Mouse (Mus musculus) forebrain, postnatal 0 days (tissue): ENCODE results near the gene Adgrl3. TPM values are rescaled to one million over a fixed set of nuclear protein-coding genes. Genes with fewer than 3 reads are reported as not detected.

Experiments used
- ATAC-seq: fragments of 200-750 bp; cut with Nextera tagmentation; 2 replicates; pipeline ENCODE4 v1.8.0; 2017; ENCODE audit warnings: mild to moderate bottlenecking, moderate library complexity
- DNase-seq: peaks from one replicate; pipeline ENCODE4 v3.0.0-alpha.2; 2015
- H3K27ac ChIP-seq: fragments of 300-500 bp; sonication (generic); 2 replicates; pipeline ENCODE4 v1.5.1; 2014; ENCODE audit warnings: low read depth, mild to moderate bottlenecking, antibody characterized with exemption, low read length, moderate library complexity, mixed read lengths
- H3K27me3 ChIP-seq: fragments of 300-500 bp; sonication (generic); 2 replicates; pipeline ENCODE4 v1.6.1; 2014; ENCODE audit warnings: mild to moderate bottlenecking, low read length, mixed read lengths; ENCODE audit not compliant: insufficient read depth
- H3K36me3 ChIP-seq: fragments of 300-500 bp; sonication (generic); 2 replicates; pipeline ENCODE4 v1.6.1; 2014; ENCODE audit warnings: mild to moderate bottlenecking, moderate library complexity; ENCODE audit not compliant: insufficient read depth
- H3K4me1 ChIP-seq: fragments of 300-500 bp; sonication (generic); 2 replicates; pipeline ENCODE4 v1.6.1; 2014; ENCODE audit warnings: antibody characterized with exemption; ENCODE audit not compliant: insufficient read depth
- H3K4me2 ChIP-seq: fragments of 300-500 bp; sonication (generic); 2 replicates; pipeline ENCODE4 v1.6.1; 2014; ENCODE audit warnings: low read depth, mild to moderate bottlenecking, moderate library complexity
- H3K4me3 ChIP-seq: fragments of 300-500 bp; sonication (generic); 2 replicates; pipeline ENCODE4 v1.5.1; 2014; ENCODE audit warnings: low read depth, low read length, mixed read lengths
- H3K9ac ChIP-seq: fragments of 300-500 bp; sonication (generic); 2 replicates; pipeline ENCODE4 v1.6.1; 2014; ENCODE audit warnings: mild to moderate bottlenecking
- H3K9me3 ChIP-seq: fragments of 300-500 bp; sonication (generic); 2 replicates; pipeline ENCODE4 v1.6.1; 2016; ENCODE audit warnings: low read length
- CTCF ChIP-seq: sonication (generic); IDR thresholded peaks from 2 replicates; pipeline ENCODE4 v1.5.1; 2016; ENCODE audit warnings: antibody characterized with exemption, control low read depth, low read depth
- WGBS: fragments of 180-500 bp; shearing (Covaris S2); extraction: QIAGEN DNeasy Blood & Tissue Kit; methylation state at CpG from one replicate; pipeline ENCODE4 v1.1.7; 2014; 5-methylcytosine and 5-hydroxymethylcytosine counted together
- polyA plus RNA-seq: library from polyadenylated mRNA; unstranded; fragments of >200 nt; fragmentation: Nextera tagmentation; extraction: Ambion mirVana; gene quantifications from 2 replicates; pipeline ENCODE4 v1.2.1, GENCODE M21; 2015
- total RNA-seq: library from RNA; depleted of rRNA; stranded (reverse); fragments of >200 nt; gene quantifications from 2 replicates; pipeline ENCODE4 v1.2.3, GENCODE M21; 2014

Adgrl3 gene
- total and polyA plus RNA-seq, 2 experiments from 2014 or later: 39.2 to 174 TPM

DNA sequence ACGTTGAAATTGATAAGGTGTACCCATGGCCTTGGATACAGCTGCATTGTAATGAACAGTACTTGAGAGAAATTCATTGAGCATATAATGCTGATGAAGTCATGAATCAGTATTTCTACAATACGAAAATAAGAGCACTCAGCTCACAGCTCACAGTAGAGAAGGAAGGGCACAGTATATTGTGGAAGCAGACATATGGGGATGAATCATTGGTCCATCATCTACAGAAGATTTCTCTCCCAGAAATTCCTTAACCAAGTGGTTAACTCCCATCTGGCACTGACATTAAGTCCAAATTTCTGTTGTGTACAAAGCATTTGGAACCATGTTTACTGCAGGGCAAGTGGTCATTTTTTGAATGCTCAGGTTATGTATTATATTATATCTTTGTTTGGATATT, 35.3 kb downstream of the Adgrl3 start:
- H3K4me3 ChIP-seq: no peak overlapping the region
- no peak for DNase-seq
- 0 out of 2 replicates have a peak, but pooled peaks cover 4% of the 10 kb centered on the region for H3K4me1 ChIP-seq
- no peak overlapping the region for H3K4me2 ChIP-seq
- TF ChIP-seq CTCF: no peak
- no peaks in the 10 kb centered on the region for H3K36me3 ChIP-seq
- no peaks in the 10 kb centered on the region for H3K9me3 ChIP-seq
- no peaks in the 10 kb centered on the region for H3K27me3 ChIP-seq
- 85% methylated on average over 2 of the region's 2 CpGs for WGBS
- no peak overlapping the region for H3K27ac ChIP-seq
- no peak overlapping the region for H3K9ac ChIP-seq
- no peak for ATAC-seq

DNA sequence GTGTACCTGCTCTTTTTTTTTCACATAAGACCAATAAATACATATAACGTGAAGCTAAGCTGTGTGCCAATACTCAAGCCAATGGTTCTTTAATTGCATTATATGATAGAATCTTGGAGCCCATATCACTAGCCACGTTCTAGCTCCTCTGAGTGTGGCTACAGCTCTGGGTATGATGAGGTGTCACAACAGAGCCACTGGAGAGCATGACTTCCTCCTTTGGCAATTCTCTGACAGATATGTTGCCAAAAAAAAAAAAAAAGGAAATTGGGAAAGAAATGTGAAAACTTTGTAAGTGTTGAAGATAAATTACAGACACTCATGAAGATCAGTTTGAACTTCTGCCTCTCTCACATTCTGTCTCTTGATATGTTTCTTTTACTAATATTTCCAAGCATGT, 38.2 kb downstream of the Adgrl3 start:
- H3K27ac ChIP-seq: no peak overlapping the region
- no peak overlapping the region for H3K4me2 ChIP-seq
- 0 out of 2 replicates have a peak, but pooled peaks cover 4% of the 10 kb centered on the region for H3K4me1 ChIP-seq
- no peak for TF ChIP-seq CTCF
- no peaks in the 10 kb centered on the region for H3K36me3 ChIP-seq
- ATAC-seq: no peak
- H3K4me3 ChIP-seq: no peak overlapping the region
- no peaks in the 10 kb centered on the region for H3K9me3 ChIP-seq
- 73% methylated on average over 2 of the region's 2 CpGs for WGBS
- H3K27me3 ChIP-seq: no peaks in the 10 kb centered on the region
- no peak for DNase-seq
- H3K9ac ChIP-seq: no peak overlapping the region

GRCm38 (mm10) chr5:81060950-81061349, 41.0 kb downstream of the Adgrl3 start:
- ATAC-seq (no peak), DNase-seq (no peak)
- H3K9ac ChIP-seq: no peak overlapping the region
- H3K4me2 ChIP-seq: no peak overlapping the region
- no peaks in the 10 kb centered on the region for H3K9me3 ChIP-seq
- no peak overlapping the region for H3K4me3 ChIP-seq
- no peaks in the 10 kb centered on the region for H3K36me3 ChIP-seq
- H3K4me1 ChIP-seq: no peaks in the 10 kb centered on the region
- no peak overlapping the region for H3K27ac ChIP-seq
- TF ChIP-seq CTCF: no peak
- WGBS: 26% methylated on average over 2 of the region's 2 CpGs
- H3K27me3 ChIP-seq: no peaks in the 10 kb centered on the region

GRCm38 (mm10) chr5:81061386-81061785, 41.4 kb downstream of the Adgrl3 start:
- no peak overlapping the region for H3K27ac ChIP-seq
- no peaks in the 10 kb centered on the region for H3K36me3 ChIP-seq
- DNase-seq: no peak
- no peaks in the 10 kb centered on the region for H3K27me3 ChIP-seq
- H3K4me2 ChIP-seq: no peak overlapping the region
- no peak overlapping the region for H3K9ac ChIP-seq
- no peak for ATAC-seq
- no peaks in the 10 kb centered on the region for H3K9me3 ChIP-seq
- H3K4me3 ChIP-seq: no peak overlapping the region
- no peak for TF ChIP-seq CTCF
- H3K4me1 ChIP-seq: no peaks in the 10 kb centered on the region

- Histone ChIP-seq H3K4me1 (no peaks in the 10 kb centered on the region), H3K4me3 (no peak overlapping the region), H3K27ac (no peak overlapping the region), H3K27me3 (no peaks in the 10 kb centered on the region), H3K9ac (no peak overlapping the region), H3K4me2 (no peak overlapping the region), H3K9me3 (no peaks in the 10 kb centered on the region), H3K36me3 (no peaks in the 10 kb centered on the region)
- no peak for TF ChIP-seq CTCF
- ATAC-seq (no peak), DNase-seq (no peak)
- WGBS: 47% methylated on average over 2 of the region's 2 CpGs
Measured at GRCm38 (mm10) chr5:81064026-81064425, 44.1 kb downstream of the Adgrl3 start.

- ATAC-seq (no peak), DNase-seq (no peak)
- no peaks in the 10 kb centered on the region for H3K9me3 ChIP-seq
- no peak overlapping the region for H3K4me3 ChIP-seq
- no peak for TF ChIP-seq CTCF
- no peaks in the 10 kb centered on the region for H3K36me3 ChIP-seq
- no peaks in the 10 kb centered on the region for H3K4me1 ChIP-seq
- no peaks in the 10 kb centered on the region for H3K27me3 ChIP-seq
- WGBS: 77% methylated on average over 6 of the region's 6 CpGs
- no peak overlapping the region for H3K9ac ChIP-seq
- no peak overlapping the region for H3K4me2 ChIP-seq
- H3K27ac ChIP-seq: no peak overlapping the region
Measured at GRCm38 (mm10) chr5:81068173-81068572, 48.2 kb downstream of the Adgrl3 start.

GRCm38 (mm10) chr5:81068839-81069238, 48.9 kb downstream of the Adgrl3 start:
- no peak for ATAC-seq
- DNase-seq: no peak
- Histone ChIP-seq H3K9ac (no peak overlapping the region), H3K4me3 (no peak overlapping the region), H3K27ac (no peak overlapping the region), H3K9me3 (no peaks in the 10 kb centered on the region), H3K4me1 (no peaks in the 10 kb centered on the region), H3K27me3 (no peaks in the 10 kb centered on the region), H3K36me3 (no peaks in the 10 kb centered on the region), H3K4me2 (no peak overlapping the region)
- TF ChIP-seq CTCF: no peak
- 74% methylated on average over 4 of the region's 4 CpGs for WGBS

DNA sequence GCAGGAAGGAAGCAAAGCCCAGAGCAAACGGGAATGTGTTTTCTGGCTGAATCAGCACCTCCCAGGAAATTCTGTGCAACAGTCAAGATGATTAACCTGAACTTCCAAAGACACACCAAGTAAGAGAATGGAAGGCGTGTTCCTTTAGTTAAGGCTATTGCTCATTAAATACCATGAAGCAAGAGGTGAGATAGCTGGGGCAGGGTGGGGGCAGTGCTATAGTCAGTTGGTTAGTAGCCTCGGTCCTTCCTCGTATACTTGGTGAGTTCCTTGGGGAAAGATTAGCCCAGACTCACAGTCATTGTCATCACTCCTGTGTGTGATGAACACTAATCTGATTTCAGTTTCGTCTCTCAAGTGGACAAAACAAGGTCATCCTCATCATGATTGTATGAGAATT, 53.0 kb downstream of the Adgrl3 start:
- ATAC-seq: no peak
- Histone ChIP-seq H3K4me2 (no peak overlapping the region), H3K36me3 (no peaks in the 10 kb centered on the region), H3K9me3 (no peaks in the 10 kb centered on the region), H3K27ac (no peak overlapping the region), H3K27me3 (no peaks in the 10 kb centered on the region), H3K9ac (no peak overlapping the region), H3K4me1 (no peaks in the 10 kb centered on the region), H3K4me3 (no peak overlapping the region)
- TF ChIP-seq CTCF: no peak
- WGBS: 77% methylated on average over 5 of the region's 5 CpGs
- no peak for DNase-seq
